Mouse (Mus musculus): ENCODE data around the gene Lad1. TPM values are rescaled to one million over a fixed set of nuclear protein-coding genes. Genes with fewer than 3 reads are reported as not detected.

Lad1 gene
- polyA plus RNA-seq, 1 experiment from 2014 or later: 0.16 TPM

DNA sequence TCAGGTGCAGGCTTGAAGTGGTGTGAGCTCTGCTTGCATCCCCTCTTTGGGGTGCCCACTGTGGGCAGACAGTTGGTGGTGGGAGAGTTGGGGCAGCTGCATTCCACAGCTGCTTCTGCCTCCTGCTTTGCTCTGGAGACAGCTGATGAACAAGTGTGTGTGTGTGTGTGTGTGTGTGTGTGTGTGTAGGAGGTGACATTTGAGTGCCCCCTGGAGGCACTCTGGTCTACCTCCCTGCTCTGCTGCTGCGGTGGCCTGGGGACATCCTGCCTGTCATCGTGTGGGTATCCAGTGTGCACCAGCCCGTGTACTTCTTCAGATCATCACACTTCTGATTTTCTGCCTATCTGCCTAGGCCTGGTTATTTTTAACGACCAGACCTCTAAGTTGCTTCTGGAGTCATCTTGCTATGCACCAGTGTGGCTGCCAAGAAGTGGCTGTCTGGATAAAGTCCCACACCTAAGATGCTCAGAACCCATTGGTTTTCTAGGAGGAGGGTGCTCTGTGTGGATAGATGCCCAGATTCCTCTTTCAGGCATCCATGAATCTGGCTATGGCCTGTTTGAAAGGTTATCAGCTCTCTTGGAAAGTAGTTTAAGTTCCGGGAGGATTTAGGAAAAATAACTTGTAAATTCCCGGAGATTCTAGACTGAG is 15.9 kb downstream of the Lad1 start:
- no peak overlapping the region for H3K27ac ChIP-seq
- H3K9me3 ChIP-seq (replicated peaks): no peaks in the 10 kb centered on the region
- ATAC-seq (ENCODE audit: low read depth) (no peak), DNase-seq (no peak)
- H3K4me3 ChIP-seq (replicated peaks): no peak overlapping the region
- no peaks in the 10 kb centered on the region for H3K4me1 ChIP-seq (replicated peaks)
- peaks cover 44% of the 10 kb centered on the region for H3K27me3 ChIP-seq
- no peaks in the 10 kb centered on the region for H3K36me3 ChIP-seq
- no peak overlapping the region for H3K4me2 ChIP-seq
- H3K9ac ChIP-seq: no peak overlapping the region
- 46% methylated on average over 6 of the region's 6 CpGs for WGBS (ENCODE audit: insufficient replicate concordance)

DNA sequence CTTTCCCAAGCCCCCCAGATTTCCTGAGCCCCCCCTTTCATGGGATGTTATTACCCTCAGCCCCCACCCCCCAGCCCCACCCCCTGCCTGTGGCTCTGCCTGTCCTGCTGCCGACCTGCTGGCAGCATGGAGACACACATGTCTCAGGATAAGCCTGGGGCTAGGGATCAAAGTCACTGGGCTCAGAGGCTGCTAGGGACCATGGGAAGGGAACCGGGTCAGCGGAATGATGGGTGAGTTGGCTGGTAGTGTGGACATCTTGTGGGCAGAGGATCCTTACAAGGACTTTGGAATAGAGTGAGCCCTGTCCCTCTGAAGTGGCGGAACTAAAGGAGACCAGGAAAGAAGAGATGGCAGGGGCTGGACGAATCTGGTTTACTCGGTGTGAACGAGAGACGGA is 16.6 kb downstream of the Lad1 start:
- Histone ChIP-seq H3K9me3 (replicated peaks) (no peaks in the 10 kb centered on the region), H3K4me3 (replicated peaks) (no peak overlapping the region), H3K27me3 (peaks cover 44% of the 10 kb centered on the region), H3K9ac (no peak overlapping the region), H3K36me3 (no peaks in the 10 kb centered on the region), H3K27ac (no peak overlapping the region), H3K4me2 (no peak overlapping the region), H3K4me1 (replicated peaks) (no peaks in the 10 kb centered on the region)
- WGBS (ENCODE audit: insufficient replicate concordance): 73% methylated on average over 8 of the region's 8 CpGs
- no peak for ATAC-seq (ENCODE audit: low read depth)
- no peak for DNase-seq

DNA sequence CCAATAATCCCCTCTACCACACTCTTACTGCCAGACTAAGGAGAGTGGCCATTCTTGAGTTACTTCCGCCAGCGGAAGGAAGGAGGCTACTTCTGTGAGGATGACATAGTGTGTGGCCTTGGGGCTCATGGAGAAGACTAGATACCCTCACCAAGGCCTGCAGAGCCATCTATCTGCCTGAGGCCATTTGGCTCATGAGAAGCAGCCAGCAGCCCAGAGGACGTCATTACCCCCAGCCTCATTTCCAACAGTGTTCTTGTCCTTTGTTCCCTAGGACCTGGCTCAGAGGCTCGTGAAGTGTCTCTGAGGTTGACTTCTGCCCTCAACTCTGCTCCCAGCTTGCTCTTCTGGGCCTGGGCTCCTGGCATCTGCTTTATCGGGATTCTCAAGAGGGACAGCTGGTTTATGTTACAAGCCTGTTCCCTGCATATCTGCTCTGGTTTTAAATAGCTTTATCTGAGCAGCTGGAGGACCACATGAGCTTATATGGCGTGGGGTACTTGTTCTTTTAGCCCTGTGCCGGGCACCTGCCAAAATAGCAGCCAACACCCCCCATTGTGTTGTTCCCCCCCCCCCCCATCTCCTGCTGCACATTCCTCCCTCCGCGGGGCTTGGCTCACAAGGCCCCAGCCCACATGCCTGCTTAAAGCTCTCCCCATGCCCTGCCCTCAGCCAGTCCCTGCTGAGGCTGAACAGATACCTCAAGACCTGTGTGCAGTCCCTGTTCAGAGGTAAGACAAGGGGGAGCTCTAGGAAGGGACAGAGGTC is 17.5 kb downstream of the Lad1 start, which contains the start of gene Tnnt2:
Tnnt2 (plus strand) TSS at position 639 of the 768 bp plus-strand sequence.
- Histone ChIP-seq H3K9ac (no peak within 1 kb of the TSS), H3K27ac (no peak within 1 kb of the TSS), H3K27me3 (peaks cover 37% of the 10 kb centered on the region), H3K9me3 (replicated peaks) (no peaks in the 10 kb centered on the region), H3K4me1 (replicated peaks) (no peaks in the 10 kb centered on the region), H3K4me2 (no peak within 1 kb of the TSS), H3K36me3 (no peaks in the 10 kb centered on the region), H3K4me3 (replicated peaks) (no peak within 1 kb of the TSS)
- 39% methylated on average over 9 of the region's 9 CpGs for WGBS (ENCODE audit: insufficient replicate concordance)
- DNase-seq (no peak), ATAC-seq (ENCODE audit: low read depth) (no peak)

- no peak for DNase-seq
- ATAC-seq (ENCODE audit: low read depth): no peak
- no peaks in the 10 kb centered on the region for H3K4me1 ChIP-seq (replicated peaks)
- H3K4me2 ChIP-seq: no peak overlapping the region
- no peaks in the 10 kb centered on the region for H3K9me3 ChIP-seq (replicated peaks)
- H3K27ac ChIP-seq: no peak overlapping the region
- H3K27me3 ChIP-seq: peaks cover 32% of the 10 kb centered on the region
- no peak overlapping the region for H3K4me3 ChIP-seq (replicated peaks)
- 46% methylated on average over 4 of the region's 4 CpGs for WGBS (ENCODE audit: insufficient replicate concordance)
- H3K9ac ChIP-seq: no peak overlapping the region
- H3K36me3 ChIP-seq: no peaks in the 10 kb centered on the region
Measured at GRCm38 (mm10) chr1:135838626-135839025, 20.2 kb downstream of the Lad1 start.

DNA sequence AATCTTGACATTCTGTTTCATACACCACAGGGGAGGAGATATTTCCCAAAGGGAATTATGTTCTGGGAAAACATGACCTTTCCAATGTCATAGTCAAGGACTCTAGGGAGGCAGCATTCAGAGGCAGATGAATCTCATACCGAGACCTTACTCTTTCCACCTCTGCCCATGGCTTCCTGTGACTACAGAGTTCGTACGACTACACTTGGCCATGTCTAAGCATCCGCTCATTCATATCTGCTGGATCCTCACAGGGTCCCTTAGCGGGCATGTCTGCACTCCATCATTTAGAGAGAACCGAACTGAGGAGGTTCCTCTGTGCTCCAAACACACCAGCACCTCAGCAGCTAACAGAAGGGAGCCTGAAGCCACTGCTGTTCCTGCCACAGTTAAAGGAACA is 20.7 kb downstream of the Lad1 start:
- ATAC-seq (ENCODE audit: low read depth): no peak
- no peak for DNase-seq

DNA sequence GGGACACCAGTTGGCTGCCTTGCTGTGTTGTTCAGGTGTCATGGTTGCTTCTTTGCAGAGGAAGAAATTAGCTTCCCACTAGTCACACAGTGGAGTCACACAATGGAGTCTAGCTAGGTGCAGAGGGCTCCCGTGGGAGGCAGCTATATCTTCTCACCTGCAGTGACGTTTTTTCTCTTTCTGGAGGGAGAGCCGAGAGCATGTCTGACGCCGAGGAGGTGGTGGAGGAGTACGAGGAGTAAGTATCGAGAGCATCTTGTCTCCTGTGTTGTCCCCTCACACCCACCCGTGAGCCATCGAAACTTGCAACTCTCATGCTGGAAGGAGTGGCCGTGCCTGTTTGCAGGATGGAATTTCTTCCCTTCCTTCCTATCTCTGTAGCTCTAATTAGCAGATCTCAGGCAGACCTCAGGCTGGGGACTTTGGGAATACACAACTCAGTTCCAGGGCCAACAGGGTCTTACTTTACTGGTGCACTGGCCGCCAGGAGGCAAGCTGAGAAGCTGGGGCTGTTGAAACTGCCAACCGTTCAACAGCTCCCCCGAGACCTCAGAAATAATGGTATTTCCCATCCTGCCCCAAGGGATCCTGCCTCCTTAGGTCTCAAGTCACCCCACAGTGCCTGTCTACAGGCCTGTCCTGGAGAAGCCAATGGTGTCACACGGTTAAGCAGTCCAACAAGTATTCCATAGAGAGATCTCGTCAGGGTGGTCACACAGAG is 22.4 kb downstream of the Lad1 start:
- peaks cover 27% of the 10 kb centered on the region for H3K27me3 ChIP-seq
- ATAC-seq (ENCODE audit: low read depth): no peak
- no peaks in the 10 kb centered on the region for H3K36me3 ChIP-seq

More for the DNA sequence above, 20.7 kb downstream of the Lad1 start:
- no peak overlapping the region for H3K9ac ChIP-seq
- H3K4me3 ChIP-seq (replicated peaks): no peak overlapping the region
- no peak overlapping the region for H3K4me2 ChIP-seq
- H3K9me3 ChIP-seq (replicated peaks): no peaks in the 10 kb centered on the region
- 65% methylated on average over 6 of the region's 6 CpGs for WGBS (ENCODE audit: insufficient replicate concordance)
- H3K27me3 ChIP-seq: peaks cover 28% of the 10 kb centered on the region
- no peaks in the 10 kb centered on the region for H3K4me1 ChIP-seq (replicated peaks)
- no peak overlapping the region for H3K27ac ChIP-seq
- no peaks in the 10 kb centered on the region for H3K36me3 ChIP-seq

DNA sequence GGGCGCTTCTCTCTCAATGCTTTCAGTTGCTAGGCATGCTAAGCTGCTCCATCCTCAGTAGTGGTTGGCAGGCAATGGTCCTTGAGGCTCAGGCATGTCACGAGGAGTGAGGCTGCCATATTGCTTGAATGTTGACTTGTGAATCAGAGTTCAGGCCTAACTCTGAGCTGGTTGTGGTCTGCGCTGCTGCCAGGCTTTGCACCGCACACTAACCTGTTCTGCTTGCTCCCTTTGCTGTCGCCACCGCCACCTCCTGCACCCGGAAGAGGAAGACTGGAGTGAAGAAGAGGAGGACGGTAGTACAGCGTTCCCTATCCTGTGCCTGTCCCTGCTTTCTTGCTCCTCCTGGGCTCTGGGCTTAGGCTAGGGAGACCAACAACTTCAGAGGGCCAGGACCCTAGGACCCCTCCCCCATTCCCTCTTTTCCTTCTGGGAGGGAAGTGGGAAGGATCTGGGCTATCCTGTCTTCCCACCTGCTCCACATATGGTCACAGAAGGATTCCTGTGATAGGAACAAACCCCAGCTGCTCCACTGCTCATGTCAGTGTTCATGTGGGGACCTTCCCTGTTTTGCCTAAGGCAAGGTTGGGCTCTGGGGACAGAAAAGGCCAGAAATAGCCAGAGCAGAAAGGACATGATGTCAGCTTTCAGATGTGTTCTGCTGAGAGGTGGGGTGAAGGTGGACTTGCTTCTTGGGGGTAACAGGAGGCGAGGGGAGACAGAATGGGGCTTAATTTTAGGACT is 25.3 kb downstream of the Lad1 start:
- Histone ChIP-seq H3K36me3 (no peaks in the 10 kb centered on the region), H3K9ac (no peak overlapping the region), H3K4me1 (replicated peaks) (peaks cover 13% of the 10 kb centered on the region), H3K27me3 (peaks cover 3% of the 10 kb centered on the region), H3K4me2 (no peak overlapping the region), H3K4me3 (replicated peaks) (no peak overlapping the region), H3K9me3 (replicated peaks) (no peaks in the 10 kb centered on the region), H3K27ac (no peak overlapping the region)
- WGBS (ENCODE audit: insufficient replicate concordance): 73% methylated on average over 10 of the region's 10 CpGs
- DNase-seq (no peak), ATAC-seq (ENCODE audit: low read depth) (no peak)

More for the DNA sequence above, 22.4 kb downstream of the Lad1 start:
- no peak for DNase-seq
- no peak overlapping the region for H3K9ac ChIP-seq
- H3K4me2 ChIP-seq: no peak overlapping the region
- peaks cover 7% of the 10 kb centered on the region; the same call in 1 of the 2 replicates for H3K4me1 ChIP-seq (replicated peaks)
- no peaks in the 10 kb centered on the region for H3K9me3 ChIP-seq (replicated peaks)
- WGBS (ENCODE audit: insufficient replicate concordance): 56% methylated on average over 15 of the region's 15 CpGs
- no peak overlapping the region for H3K27ac ChIP-seq
- no peak overlapping the region for H3K4me3 ChIP-seq (replicated peaks)

- Histone ChIP-seq H3K27ac (no peak overlapping the region), H3K27me3 (peaks cover 3% of the 10 kb centered on the region), H3K9ac (no peak overlapping the region), H3K4me3 (replicated peaks) (no peak overlapping the region), H3K4me1 (replicated peaks) (peaks cover 13% of the 10 kb centered on the region), H3K36me3 (no peaks in the 10 kb centered on the region), H3K9me3 (replicated peaks) (no peaks in the 10 kb centered on the region), H3K4me2 (no peak overlapping the region)
- no peak for DNase-seq
- no peak for ATAC-seq (ENCODE audit: low read depth)
- 19% methylated on average over 6 of the region's 6 CpGs for WGBS (ENCODE audit: insufficient replicate concordance)
Measured at GRCm38 (mm10) chr1:135844481-135844880, 26.1 kb downstream of the Lad1 start.

GRCm38 (mm10) chr1:135846632-135847031 is 28.2 kb downstream of the Lad1 start:
- H3K9ac ChIP-seq: no peak overlapping the region

GRCm38 (mm10) chr1:135847139-135847562 is 28.8 kb downstream of the Lad1 start:
- Histone ChIP-seq H3K4me3 (replicated peaks) (no peak overlapping the region), H3K9me3 (replicated peaks) (no peaks in the 10 kb centered on the region), H3K27ac (no peak overlapping the region), H3K4me2 (no peak overlapping the region), H3K36me3 (no peaks in the 10 kb centered on the region), H3K4me1 (replicated peaks) (peaks cover 26% of the 10 kb centered on the region), H3K27me3 (peaks cover 3% of the 10 kb centered on the region; the same call in 1 of the 2 replicates), H3K9ac (no peak overlapping the region)
- 17% methylated on average over 6 of the region's 6 CpGs for WGBS (ENCODE audit: insufficient replicate concordance)
- peak; percentile 56 for DNase-seq
- ATAC-seq (ENCODE audit: low read depth): peak; percentile 56; the same call in 1 of the 2 replicates

More at GRCm38 (mm10) chr1:135846632-135847031, 28.2 kb downstream of the Lad1 start:
- Histone ChIP-seq H3K36me3 (no peaks in the 10 kb centered on the region), H3K4me3 (replicated peaks) (no peak overlapping the region), H3K4me1 (replicated peaks) (peaks cover 21% of the 10 kb centered on the region), H3K4me2 (no peak overlapping the region), H3K27me3 (peaks cover 3% of the 10 kb centered on the region; the same call in 1 of the 2 replicates), H3K27ac (no peak overlapping the region), H3K9me3 (replicated peaks) (no peaks in the 10 kb centered on the region)
- DNase-seq (no peak), ATAC-seq (ENCODE audit: low read depth) (no peak)
- WGBS (ENCODE audit: insufficient replicate concordance): 79% methylated on average over 5 of the region's 5 CpGs

All from liver, embryonic 13.5 days (tissue).